Mouse (Mus musculus): ENCODE measurements around the gene Zfp618.

Zfp618 gene

DNA sequence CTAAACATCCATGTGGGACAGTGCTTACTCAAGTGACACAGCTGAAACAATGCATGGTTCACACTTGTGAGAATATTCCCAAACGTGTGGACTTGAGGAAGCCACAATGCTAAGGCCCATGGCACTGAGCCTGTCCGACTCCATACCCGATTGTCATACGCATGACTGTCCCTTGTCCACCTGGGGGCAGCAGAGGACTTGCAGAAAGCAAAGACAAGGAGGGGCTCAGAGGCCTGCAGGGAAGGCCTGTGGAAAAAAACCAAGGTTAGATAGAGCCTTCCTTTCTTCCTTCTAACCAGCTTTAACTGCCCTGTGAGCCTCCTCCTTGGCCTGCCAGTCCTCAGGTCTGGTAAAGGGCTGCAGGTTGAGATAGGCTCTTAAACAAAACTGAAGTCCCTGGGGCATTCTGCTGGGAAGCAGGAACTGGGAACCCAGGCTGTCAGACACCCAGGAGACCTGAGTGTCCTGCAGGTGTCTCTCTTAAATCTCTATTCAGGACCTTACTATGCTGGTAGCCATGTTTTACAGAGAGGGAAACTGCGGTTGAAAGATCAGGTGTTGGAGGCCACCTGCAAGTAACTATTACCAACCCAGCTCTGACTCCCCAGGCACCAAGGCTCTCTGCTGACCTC lies 193.7 kb downstream of the Zfp618 start:
- DNase-seq, result peak; percentile 82

DNA sequence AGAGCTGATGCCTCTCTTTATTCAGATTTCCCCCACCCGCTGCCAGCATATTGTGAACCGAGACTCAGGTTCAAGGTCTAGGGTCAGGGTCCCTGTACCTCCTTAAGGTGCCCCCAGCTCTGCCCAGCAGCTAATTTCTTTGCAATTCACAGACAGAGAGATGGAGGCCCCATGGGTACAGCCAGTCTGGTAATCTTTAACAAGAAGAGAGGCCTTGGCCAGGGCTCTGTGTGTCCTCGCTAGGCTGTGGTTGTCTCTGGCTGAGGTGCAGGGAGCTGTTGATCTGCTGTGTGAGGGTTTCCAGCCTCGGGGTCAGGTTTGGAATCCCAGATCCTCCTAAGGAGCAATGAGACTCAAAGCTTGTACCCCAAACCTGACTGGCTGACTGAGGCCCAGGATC lies 200.3 kb downstream of the Zfp618 start:
- no peak for DNase-seq

DNA sequence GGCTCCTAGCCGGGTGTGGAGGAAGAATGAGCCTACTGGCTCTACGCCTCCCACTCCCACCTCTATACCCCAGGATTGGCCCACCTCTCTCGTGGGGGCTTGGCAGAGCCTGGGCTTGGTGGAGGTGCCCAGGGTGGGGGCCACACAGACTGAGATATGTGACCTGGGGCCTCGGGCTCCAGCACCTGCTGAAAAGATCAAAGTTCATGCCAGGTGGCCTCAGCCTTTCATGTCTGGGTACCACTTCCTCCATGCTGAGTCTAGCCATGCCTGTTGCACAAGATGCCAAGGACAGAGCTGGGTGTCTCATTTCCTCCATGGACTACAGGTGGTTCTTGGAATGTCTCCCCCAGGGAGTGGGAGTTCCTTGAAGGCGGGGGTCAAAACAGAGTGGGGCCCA lies 200.9 kb downstream of the Zfp618 start:
- DNase-seq, result no peak

DNA sequence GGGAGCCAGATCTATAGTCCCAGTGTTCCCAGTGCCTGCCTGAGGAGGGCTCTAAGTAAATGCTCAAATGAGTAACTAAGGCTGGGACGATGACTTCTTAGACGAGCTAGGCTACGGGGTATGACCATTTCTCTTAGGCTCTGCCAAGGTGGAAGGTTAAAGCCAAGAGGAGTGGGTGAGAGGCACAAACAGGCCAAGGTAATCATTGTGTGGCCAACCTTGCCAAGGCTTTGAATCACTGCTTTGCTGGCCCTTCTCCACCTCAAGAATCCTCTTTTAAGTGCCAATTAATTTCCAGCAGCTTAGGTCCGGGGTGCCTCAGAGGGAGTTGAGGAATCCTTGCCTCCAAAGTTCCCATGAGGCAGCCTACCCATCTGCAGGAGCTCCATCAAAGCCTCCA lies 204.7 kb downstream of the Zfp618 start:
- DNase-seq, result no peak

DNA sequence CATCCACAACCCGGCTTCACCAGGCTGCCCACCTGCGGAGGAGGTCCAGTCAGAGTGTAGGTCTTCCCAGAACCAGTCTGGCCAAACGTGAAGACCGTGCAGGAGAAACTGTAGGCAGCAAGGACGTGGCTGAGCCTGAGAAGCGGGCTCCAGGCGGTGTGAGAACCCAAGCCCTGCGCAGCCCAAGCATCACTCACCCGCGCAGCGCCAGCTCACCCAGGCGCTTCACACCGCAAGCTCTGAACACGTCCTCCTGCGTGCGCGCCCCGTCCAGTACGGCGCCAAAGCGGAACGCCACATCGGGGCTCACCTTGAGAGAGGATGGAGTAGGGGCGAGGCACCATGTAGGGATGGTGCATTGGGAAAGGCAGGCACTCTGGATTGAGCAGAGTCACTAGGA lies 205.7 kb downstream of the Zfp618 start:
- no peak for DNase-seq

DNA sequence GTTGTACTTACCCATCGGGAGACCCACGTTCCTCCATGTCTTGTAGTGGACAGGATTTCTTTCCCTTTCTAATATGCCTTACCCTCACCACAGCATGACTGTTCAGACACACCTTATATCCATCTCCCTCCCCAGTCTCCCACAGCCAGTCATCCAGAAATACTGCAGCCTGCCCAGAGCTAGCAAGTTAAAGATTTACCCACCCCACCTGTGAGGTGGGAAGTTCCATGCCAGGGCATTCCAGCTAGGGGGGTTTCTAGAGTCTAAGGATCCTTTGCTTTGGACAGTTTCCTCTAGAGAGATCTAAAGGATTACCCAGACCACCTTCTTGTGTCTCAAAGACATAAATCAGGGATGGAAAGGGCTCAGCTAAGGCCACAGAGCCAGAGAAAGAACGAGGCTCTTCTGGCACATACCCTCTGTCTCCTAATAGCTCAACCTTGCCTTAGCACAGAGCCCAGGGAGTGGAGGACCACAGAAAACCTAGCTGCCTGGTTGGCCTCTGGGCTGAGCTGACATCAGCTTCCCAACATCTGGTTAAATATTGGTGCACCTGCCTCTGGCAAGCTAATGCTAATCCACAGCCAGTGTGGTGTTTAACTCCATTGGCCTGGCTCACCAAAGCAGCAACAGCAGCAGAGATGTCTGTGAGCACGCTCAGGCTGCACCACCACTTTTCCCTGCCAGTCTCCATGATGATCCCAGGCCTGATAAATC lies 206.8 kb downstream of the Zfp618 start, which contains the start of gene Kif12:
Gene Kif12, minus strand, starts transcription at position 163 of the 717 bp plus-strand sequence.
- no peak for DNase-seq

DNA sequence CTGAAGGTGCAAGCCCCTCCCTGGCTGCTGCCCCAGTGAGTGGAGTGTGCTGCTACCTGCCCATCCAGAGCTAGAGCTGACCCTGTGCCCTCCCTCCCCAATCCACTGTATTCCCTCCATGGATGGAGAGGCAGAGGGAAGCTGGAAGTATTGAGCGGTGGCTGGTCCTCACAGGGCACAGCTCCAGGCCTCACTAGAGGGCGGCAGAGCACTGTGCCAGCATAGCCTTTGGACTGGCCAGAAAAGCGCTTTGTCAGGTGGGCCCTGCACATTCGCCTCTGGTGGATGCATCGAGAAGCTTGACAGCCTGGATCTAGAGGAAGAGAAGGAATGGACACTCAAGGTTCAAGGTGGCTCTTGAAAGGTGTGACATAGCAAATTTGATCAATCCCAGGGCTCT lies 216.2 kb downstream of the Zfp618 start:
- peak; percentile 55 for DNase-seq

DNA sequence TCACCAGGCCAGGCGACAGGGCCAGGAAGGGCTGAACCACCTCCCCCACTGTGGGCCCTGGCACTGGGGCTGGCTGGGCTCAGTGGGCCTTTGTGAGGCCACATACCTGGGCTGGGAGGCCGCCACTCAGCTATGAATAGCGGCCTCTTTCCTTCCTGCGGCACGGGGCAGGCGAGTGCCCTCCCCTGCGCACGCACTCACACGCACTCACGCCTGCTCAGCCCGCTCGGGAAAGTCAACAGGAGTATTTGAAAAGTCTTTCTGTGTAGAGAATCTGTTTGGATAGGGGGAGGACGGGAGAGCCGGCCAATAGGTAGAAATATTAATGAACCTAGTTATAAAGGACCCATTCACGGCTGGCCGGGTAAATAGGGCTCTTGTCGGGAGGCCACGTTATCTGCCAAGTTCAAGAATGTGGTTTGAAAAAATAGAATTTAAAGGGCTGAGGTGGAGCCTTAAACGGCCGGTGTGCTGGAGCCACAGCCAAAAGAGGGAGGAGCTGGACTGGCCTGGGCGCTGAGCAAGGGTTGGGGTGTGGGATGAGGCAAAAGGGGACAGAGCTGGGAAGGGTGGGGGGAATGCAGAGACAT lies 221.0 kb downstream of the Zfp618 start:
- no peak for DNase-seq
